Mouse (Mus musculus): Measurements from ENCODE around the gene Gpc6. TPM values are rescaled to one million over a fixed set of nuclear protein-coding genes. Genes with fewer than 3 reads are reported as not detected.

Gpc6 gene
- polyA plus RNA-seq (2012; rRNA removed; ENCODE audit: low replicate concordance): 5.3 and 15.8 TPM in 2 replicates

GRCm38 (mm10) chr14:116924876-116925601 is at the start of gene Gpc6:
Gpc6 (plus strand) TSS chr14:116925315.

All from subcutaneous adipose tissue, adult 2 months (tissue).